Mouse (Mus musculus) megakaryocyte-erythroid progenitor cell, adult 5 weeks (primary cell): ENCODE measurements around the gene Olfr803. TPM values are rescaled to one million over a fixed set of nuclear protein-coding genes. Genes with fewer than 3 reads are reported as not detected.

Experiments used
- polyA plus RNA-seq: library from polyadenylated mRNA; stranded (reverse); fragments of >175 nt; gene quantifications from 2 replicates; pipeline ENCODE4 v1.2.3, GENCODE M21; 2012

Olfr803 gene
- polyA plus RNA-seq = not detected in 2 replicates

GRCm38 (mm10) chr10:129694186-129694585 lies at the start of gene Olfr803:
Olfr803 (minus strand) TSS chr10:129694286.

GRCm38 (mm10) chr10:129741821-129742220 lies 47.7 kb upstream of the Olfr803 start, which contains the start of gene Olfr806:
Olfr806 (minus strand) TSS chr10:129741921.

GRCm38 (mm10) chr10:129729275-129729674 lies 35.2 kb upstream of the Olfr803 start, which contains the start of gene Olfr805:
Olfr805 (minus strand) TSS chr10:129729375.

GRCm38 (mm10) chr10:129702910-129703309 lies 8.8 kb upstream of the Olfr803 start, which contains the start of gene Olfr804:
Olfr804 (plus strand) TSS chr10:129703210.

GRCm38 (mm10) chr10:129688069-129688468 lies 6.0 kb downstream of the Olfr803 start, which contains the start of gene Olfr802:
Olfr802 (minus strand) TSS chr10:129688169.

GRCm38 (mm10) chr10:129673765-129674164 lies 20.3 kb downstream of the Olfr803 start, which contains the start of gene Olfr801:
Olfr801 (minus strand) TSS chr10:129673865.

GRCm38 (mm10) chr10:129657394-129657793 lies 36.7 kb downstream of the Olfr803 start, which contains the start of gene Olfr800:
Olfr800 (plus strand) TSS chr10:129657694.

Other genes starting within 250 kb of the Olfr803 start
- not detected in 2 replicates for gene Olfr787, start 232.4 kb downstream of the Olfr803 start, polyA plus RNA-seq
- gene Olfr788, start 223.3 kb downstream of the Olfr803 start, polyA plus RNA-seq = not detected in 2 replicates
- gene Olfr789, start 209.5 kb downstream of the Olfr803 start, polyA plus RNA-seq = not detected in 2 replicates
- gene Olfr790, start 195.8 kb downstream of the Olfr803 start, polyA plus RNA-seq = not detected in 2 replicates
- not detected in 2 replicates for gene Olfr791, start 172.5 kb downstream of the Olfr803 start, polyA plus RNA-seq
- not detected in 2 replicates for gene Olfr792, start 155.1 kb downstream of the Olfr803 start, polyA plus RNA-seq
- gene Olfr794, start 126.6 kb downstream of the Olfr803 start, polyA plus RNA-seq = not detected in 2 replicates
- gene Olfr796, start 81.7 kb downstream of the Olfr803 start, polyA plus RNA-seq = not detected in 2 replicates
- gene Olfr798, start 66.4 kb downstream of the Olfr803 start, polyA plus RNA-seq = not detected in 2 replicates
- gene Olfr799, start 56.8 kb downstream of the Olfr803 start, polyA plus RNA-seq = not detected in 2 replicates
- gene Olfr800, start 36.6 kb downstream of the Olfr803 start, polyA plus RNA-seq = not detected in 2 replicates
- gene Olfr801, start 20.4 kb downstream of the Olfr803 start, polyA plus RNA-seq = not detected in 2 replicates
- gene Olfr802, start 6.1 kb downstream of the Olfr803 start, polyA plus RNA-seq = not detected in 2 replicates
- gene Olfr804, start 8.9 kb upstream of the Olfr803 start, polyA plus RNA-seq = not detected in 2 replicates
- not detected in 2 replicates for gene Olfr805, start 35.1 kb upstream of the Olfr803 start, polyA plus RNA-seq
- not detected in 2 replicates for gene Olfr806, start 47.6 kb upstream of the Olfr803 start, polyA plus RNA-seq
- gene Olfr807, start 63.5 kb upstream of the Olfr803 start, polyA plus RNA-seq = not detected in 2 replicates
- gene Olfr808, start 71.2 kb upstream of the Olfr803 start, polyA plus RNA-seq = 0.02 TPM in 1 of 2 replicates, not detected in the other
- gene Olfr809, start 80.4 kb upstream of the Olfr803 start, polyA plus RNA-seq = not detected in 2 replicates
- gene Olfr810, start 100.6 kb upstream of the Olfr803 start, polyA plus RNA-seq = not detected in 2 replicates
- gene Olfr811, start 110.1 kb upstream of the Olfr803 start, polyA plus RNA-seq = not detected in 2 replicates
- gene Olfr812, start 151.8 kb upstream of the Olfr803 start, polyA plus RNA-seq = not detected in 2 replicates
- not detected in 2 replicates for gene Olfr813, start 161.1 kb upstream of the Olfr803 start, polyA plus RNA-seq
- gene Olfr814, start 185.6 kb upstream of the Olfr803 start, polyA plus RNA-seq = not detected in 2 replicates
- gene Olfr815, start 211.6 kb upstream of the Olfr803 start, polyA plus RNA-seq = not detected in 2 replicates
- not detected in 2 replicates for gene Olfr816, start 221.3 kb upstream of the Olfr803 start, polyA plus RNA-seq